Mouse (Mus musculus) spleen, adult 2 months (tissue): Measurements from ENCODE around the gene Zrsr1.

Experiments used
- CTCF ChIP-seq: fragments of 200-500 bp; IDR thresholded peaks from 2 replicates; pipeline ENCODE4 v1.5.1; 2011; ENCODE audit warnings: mild to moderate bottlenecking, inconsistent platforms; ENCODE audit not compliant: insufficient read depth, insufficient read length, insufficient replicate concordance; ENCODE audit errors: extremely low read depth
- POLR2A ChIP-seq: fragments of 200-500 bp; IDR thresholded peaks from 2 replicates; pipeline ENCODE4 v1.6.1; 2011; ENCODE audit warnings: low read depth, low read length, inconsistent platforms

DNA sequence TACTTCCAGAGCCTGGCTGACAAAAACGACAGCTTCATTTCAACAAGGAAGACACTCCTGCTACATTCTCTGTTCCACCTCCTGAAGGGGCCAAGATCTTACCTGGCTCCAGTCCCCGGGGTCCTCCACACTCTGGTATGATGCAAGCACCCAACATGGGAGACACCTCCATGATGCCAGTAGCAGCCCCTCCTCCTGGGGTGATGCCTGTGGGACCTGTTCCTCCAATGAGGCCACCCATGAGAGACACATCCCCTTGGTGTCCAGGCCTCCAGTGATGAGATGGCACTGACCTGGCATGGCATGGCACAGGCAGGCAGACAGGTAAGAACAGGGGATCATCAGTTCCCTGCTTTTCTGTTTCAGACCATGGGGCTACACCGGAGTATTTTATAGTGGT is 6.4 kb downstream of the Zrsr1 start:
- TF ChIP-seq CTCF, result no peak
- TF ChIP-seq POLR2A, result no peak
